Mouse (Mus musculus): Measurements from ENCODE around the gene Aatf. TPM values are rescaled to one million over a fixed set of nuclear protein-coding genes. Genes with fewer than 3 reads are reported as not detected.
"Not testable (repeated sequence)": the region's sequence is repeated elsewhere in the genome, so short reads cannot be mapped to it uniquely, and the experiment has no call there.

Gene Aatf
- total and polyA plus RNA-seq, 2 experiments from 2014 or later, result 25.5 to 40.4 TPM

- Histone ChIP-seq H3K36me3 (ENCODE audit: insufficient read depth) (peaks cover 37% of the 10 kb centered on the region), H3K27me3 (ENCODE audit: insufficient read depth, low read length) (no peaks in the 10 kb centered on the region), H3K9me3 (ENCODE audit: low read length) (no peaks in the 10 kb centered on the region), H3K9ac (no peak overlapping the region), H3K4me1 (ENCODE audit: insufficient read depth) (no peaks in the 10 kb centered on the region), H3K4me2 (ENCODE audit: low read depth) (no peak overlapping the region), H3K27ac (ENCODE audit: low read depth, low read length) (no peak overlapping the region), H3K4me3 (ENCODE audit: low read depth, low read length) (no peak overlapping the region)
- no peak for DNase-seq
- WGBS, result 84% methylated on average over 7 of the region's 7 CpGs
- ATAC-seq, result no peak
- no peak for TF ChIP-seq CTCF (IDR thresholded peaks at IDR 0.05; ENCODE audit: low read depth)
Measured at GRCm38 (mm10) chr11:84393571-84393970, 119.8 kb downstream of the Aatf start.

GRCm38 (mm10) chr11:84392066-84392465, 121.3 kb downstream of the Aatf start:
- TF ChIP-seq CTCF (IDR thresholded peaks at IDR 0.05; ENCODE audit: low read depth), result peak; percentile 37
- not testable (repeated sequence) for H3K4me1 ChIP-seq (ENCODE audit: insufficient read depth); DNase-seq; ATAC-seq; H3K27ac ChIP-seq (ENCODE audit: low read depth, low read length); H3K9ac ChIP-seq; H3K9me3 ChIP-seq (ENCODE audit: low read length); H3K4me2 ChIP-seq (ENCODE audit: low read depth); H3K4me3 ChIP-seq (ENCODE audit: low read depth, low read length); H3K27me3 ChIP-seq (ENCODE audit: insufficient read depth, low read length)
- 79% methylated on average over 7 of the region's 7 CpGs for WGBS
- peaks cover 27% of the 10 kb centered on the region for H3K36me3 ChIP-seq (ENCODE audit: insufficient read depth)

GRCm38 (mm10) chr11:84391126-84391525, 122.2 kb downstream of the Aatf start:
- ATAC-seq (no peak), DNase-seq (no peak)
- WGBS, result 89% methylated on average over 8 of the region's 8 CpGs
- no peak overlapping the region for H3K9ac ChIP-seq
- H3K9me3 ChIP-seq (ENCODE audit: low read length), result no peaks in the 10 kb centered on the region
- H3K36me3 ChIP-seq (ENCODE audit: insufficient read depth), result peaks cover 27% of the 10 kb centered on the region
- H3K4me1 ChIP-seq (ENCODE audit: insufficient read depth), result 0 out of 2 replicates have a peak, but pooled peaks cover 3% of the 10 kb centered on the region
- H3K27ac ChIP-seq (ENCODE audit: low read depth, low read length), result no peak overlapping the region
- H3K4me2 ChIP-seq (ENCODE audit: low read depth), result no peak overlapping the region
- H3K27me3 ChIP-seq (ENCODE audit: insufficient read depth, low read length), result no peaks in the 10 kb centered on the region
- H3K4me3 ChIP-seq (ENCODE audit: low read depth, low read length), result no peak overlapping the region
- no peak for TF ChIP-seq CTCF (IDR thresholded peaks at IDR 0.05; ENCODE audit: low read depth)

- 56% methylated on average over 6 of the region's 6 CpGs for WGBS
- Histone ChIP-seq H3K4me3 (ENCODE audit: low read depth, low read length) (no peak overlapping the region), H3K4me2 (ENCODE audit: low read depth) (no peak overlapping the region), H3K9ac (no peak overlapping the region), H3K27me3 (ENCODE audit: insufficient read depth, low read length) (no peaks in the 10 kb centered on the region), H3K9me3 (ENCODE audit: low read length) (no peaks in the 10 kb centered on the region), H3K4me1 (ENCODE audit: insufficient read depth) (0 out of 2 replicates have a peak, but pooled peaks cover 3% of the 10 kb centered on the region), H3K36me3 (ENCODE audit: insufficient read depth) (peaks cover 30% of the 10 kb centered on the region), H3K27ac (ENCODE audit: low read depth, low read length) (no peak overlapping the region)
- no peak for TF ChIP-seq CTCF (IDR thresholded peaks at IDR 0.05; ENCODE audit: low read depth)
- DNase-seq (peak; percentile 27), ATAC-seq (no peak)
Measured at GRCm38 (mm10) chr11:84389332-84389731, 124.0 kb downstream of the Aatf start.

- H3K27me3 ChIP-seq (ENCODE audit: insufficient read depth, low read length), result no peaks in the 10 kb centered on the region
- no peak overlapping the region for H3K4me3 ChIP-seq (ENCODE audit: low read depth, low read length)
- no peaks in the 10 kb centered on the region for H3K9me3 ChIP-seq (ENCODE audit: low read length)
- DNase-seq (no peak), ATAC-seq (no peak)
- H3K4me2 ChIP-seq (ENCODE audit: low read depth), result no peak overlapping the region
- TF ChIP-seq CTCF (IDR thresholded peaks at IDR 0.05; ENCODE audit: low read depth), result no peak
- 0 out of 2 replicates have a peak, but pooled peaks cover 3% of the 10 kb centered on the region for H3K4me1 ChIP-seq (ENCODE audit: insufficient read depth)
- H3K27ac ChIP-seq (ENCODE audit: low read depth, low read length), result no peak overlapping the region
- peaks cover 25% of the 10 kb centered on the region; the same call in 1 of the 2 replicates for H3K36me3 ChIP-seq (ENCODE audit: insufficient read depth)
- WGBS, result 48% methylated on average over 6 of the region's 6 CpGs
- H3K9ac ChIP-seq, result no peak overlapping the region
Measured at GRCm38 (mm10) chr11:84383891-84384290, 129.4 kb downstream of the Aatf start.

- TF ChIP-seq CTCF (IDR thresholded peaks at IDR 0.05; ENCODE audit: low read depth), result no peak
- ATAC-seq (no peak), DNase-seq (no peak)
- H3K9ac ChIP-seq, result no peak overlapping the region
- 26% methylated on average over 13 of the region's 13 CpGs for WGBS
- H3K4me2 ChIP-seq (ENCODE audit: low read depth), result no peak overlapping the region
- no peak overlapping the region for H3K27ac ChIP-seq (ENCODE audit: low read depth, low read length)
- H3K36me3 ChIP-seq (ENCODE audit: insufficient read depth), result peaks cover 25% of the 10 kb centered on the region; the same call in 1 of the 2 replicates
- H3K4me1 ChIP-seq (ENCODE audit: insufficient read depth), result no peaks in the 10 kb centered on the region
- no peaks in the 10 kb centered on the region for H3K27me3 ChIP-seq (ENCODE audit: insufficient read depth, low read length)
- H3K4me3 ChIP-seq (ENCODE audit: low read depth, low read length), result no peak overlapping the region
- no peaks in the 10 kb centered on the region for H3K9me3 ChIP-seq (ENCODE audit: low read length)
Measured at GRCm38 (mm10) chr11:84382450-84382849, 130.9 kb downstream of the Aatf start.

- Histone ChIP-seq H3K4me2 (ENCODE audit: low read depth) (no peak overlapping the region), H3K27me3 (ENCODE audit: insufficient read depth, low read length) (no peaks in the 10 kb centered on the region), H3K27ac (ENCODE audit: low read depth, low read length) (peak overlapping the region; percentile 40; the same call in 1 of the 2 replicates), H3K4me1 (ENCODE audit: insufficient read depth) (no peaks in the 10 kb centered on the region), H3K4me3 (ENCODE audit: low read depth, low read length) (no peak overlapping the region), H3K9ac (no peak overlapping the region), H3K9me3 (ENCODE audit: low read length) (no peaks in the 10 kb centered on the region), H3K36me3 (ENCODE audit: insufficient read depth) (peaks cover 20% of the 10 kb centered on the region)
- DNase-seq (no peak), ATAC-seq (no peak)
- 56% methylated on average over 13 of the region's 13 CpGs for WGBS
- no peak for TF ChIP-seq CTCF (IDR thresholded peaks at IDR 0.05; ENCODE audit: low read depth)
Measured at GRCm38 (mm10) chr11:84376510-84377365, 136.6 kb downstream of the Aatf start.
